Mouse (Mus musculus): ENCODE results near the gene Cd86.
A peak's percentile ranks its signal among the peaks of the same experiment; 100 is the strongest.

The Cd86 gene

GRCm38 (mm10) chr16:36596671-36597410 is 69.0 kb downstream of the Cd86 start:
- peak; percentile 52 for DNase-seq

- DNase-seq: no peak
Observed at GRCm38 (mm10) chr16:36589898-36590297, 76.0 kb downstream of the Cd86 start.

GRCm38 (mm10) chr16:36587971-36588370 is 77.9 kb downstream of the Cd86 start:
- no peak for DNase-seq

- no peak for DNase-seq
Observed at GRCm38 (mm10) chr16:36582073-36582472, 83.8 kb downstream of the Cd86 start.

GRCm38 (mm10) chr16:36571942-36572341 is 93.9 kb downstream of the Cd86 start:
- no peak for DNase-seq

- no peak for DNase-seq
Observed at GRCm38 (mm10) chr16:36561386-36562338, 104.2 kb downstream of the Cd86 start, which contains the start of gene Casr. Casr (minus strand) TSS chr16:36562141.

GRCm38 (mm10) chr16:36559573-36559972 is 106.3 kb downstream of the Cd86 start:
- DNase-seq: no peak

- no peak for DNase-seq
Observed at GRCm38 (mm10) chr16:36555672-36556165, 110.2 kb downstream of the Cd86 start.
